Mouse (Mus musculus): Measurements from ENCODE around the gene Dcaf4. TPM values are rescaled to one million over a fixed set of nuclear protein-coding genes. Genes with fewer than 3 reads are reported as not detected.

Gene Dcaf4
- polyA plus RNA-seq, 1 experiment, result 19.5 TPM

- no peak for DNase-seq
- 90% methylated on average over 7 of the region's 7 CpGs for WGBS
- H3K4me3 ChIP-seq (replicated peaks; ENCODE audit: extremely low read depth, low read depth, low read length), result no peak overlapping the region
- no peak for TF ChIP-seq CTCF (IDR thresholded peaks at IDR 0.05; ENCODE audit: insufficient read depth, low read length)
- no peak for TF ChIP-seq POLR2A (IDR thresholded peaks at IDR 0.05; ENCODE audit: borderline replicate concordance, extremely low read depth, low read depth, low read length)
- no peaks in the 10 kb centered on the region for H3K4me1 ChIP-seq (ENCODE audit: control insufficient read depth, insufficient read depth, low read length)
Measured at GRCm38 (mm10) chr12:83558496-83558895, 38.2 kb downstream of the Dcaf4 start.

- no peak for DNase-seq
- no peaks in the 10 kb centered on the region for H3K4me1 ChIP-seq (ENCODE audit: control insufficient read depth, insufficient read depth, low read length)
- 72% methylated on average over 6 of the region's 6 CpGs for WGBS
- no peak overlapping the region for H3K4me3 ChIP-seq (replicated peaks; ENCODE audit: extremely low read depth, low read depth, low read length)
- no peak for TF ChIP-seq CTCF (IDR thresholded peaks at IDR 0.05; ENCODE audit: insufficient read depth, low read length)
- no peak for TF ChIP-seq POLR2A (IDR thresholded peaks at IDR 0.05; ENCODE audit: borderline replicate concordance, extremely low read depth, low read depth, low read length)
Measured at GRCm38 (mm10) chr12:83560189-83560588, 39.9 kb downstream of the Dcaf4 start.

- TF ChIP-seq CTCF (IDR thresholded peaks at IDR 0.05; ENCODE audit: insufficient read depth, low read length), result no peak
- TF ChIP-seq POLR2A (IDR thresholded peaks at IDR 0.05; ENCODE audit: borderline replicate concordance, extremely low read depth, low read depth, low read length), result no peak
- 81% methylated on average over 3 of the region's 3 CpGs for WGBS
- H3K4me3 ChIP-seq (replicated peaks; ENCODE audit: extremely low read depth, low read depth, low read length), result no peak overlapping the region
- H3K4me1 ChIP-seq (ENCODE audit: control insufficient read depth, insufficient read depth, low read length), result no peaks in the 10 kb centered on the region
- DNase-seq, result no peak
Measured at GRCm38 (mm10) chr12:83562589-83562988, 42.3 kb downstream of the Dcaf4 start.

- no peak for DNase-seq
- TF ChIP-seq CTCF (IDR thresholded peaks at IDR 0.05; ENCODE audit: insufficient read depth, low read length) (no peak), POLR2A (IDR thresholded peaks at IDR 0.05; ENCODE audit: borderline replicate concordance, extremely low read depth, low read depth, low read length) (no peak)
- Histone ChIP-seq H3K4me3 (replicated peaks; ENCODE audit: extremely low read depth, low read depth, low read length) (no peak overlapping the region), H3K4me1 (ENCODE audit: control insufficient read depth, insufficient read depth, low read length) (no peaks in the 10 kb centered on the region)
- 89% methylated on average over 3 of the region's 3 CpGs for WGBS
Measured at GRCm38 (mm10) chr12:83569866-83570265, 49.6 kb downstream of the Dcaf4 start.

GRCm38 (mm10) chr12:83572717-83573116 is 52.5 kb downstream of the Dcaf4 start:
- TF ChIP-seq CTCF (IDR thresholded peaks at IDR 0.05; ENCODE audit: insufficient read depth, low read length), result no peak
- no peak for TF ChIP-seq POLR2A (IDR thresholded peaks at IDR 0.05; ENCODE audit: borderline replicate concordance, extremely low read depth, low read depth, low read length)
- 72% methylated on average over 5 of the region's 5 CpGs for WGBS
- no peaks in the 10 kb centered on the region for H3K4me1 ChIP-seq (ENCODE audit: control insufficient read depth, insufficient read depth, low read length)
- DNase-seq, result no peak
- H3K4me3 ChIP-seq (replicated peaks; ENCODE audit: extremely low read depth, low read depth, low read length), result no peak overlapping the region

- Histone ChIP-seq H3K4me1 (ENCODE audit: control insufficient read depth, insufficient read depth, low read length) (peaks cover 8% of the 10 kb centered on the region), H3K4me3 (replicated peaks; ENCODE audit: extremely low read depth, low read depth, low read length) (no peak overlapping the region)
- 94% methylated on average over 5 of the region's 5 CpGs for WGBS
- TF ChIP-seq POLR2A (IDR thresholded peaks at IDR 0.05; ENCODE audit: borderline replicate concordance, extremely low read depth, low read depth, low read length) (no peak), CTCF (IDR thresholded peaks at IDR 0.05; ENCODE audit: insufficient read depth, low read length) (no peak)
- DNase-seq, result no peak
Measured at GRCm38 (mm10) chr12:83577445-83577844, 57.2 kb downstream of the Dcaf4 start.

- peaks cover 8% of the 10 kb centered on the region for H3K4me1 ChIP-seq (ENCODE audit: control insufficient read depth, insufficient read depth, low read length)
- DNase-seq, result no peak
- H3K4me3 ChIP-seq (replicated peaks; ENCODE audit: extremely low read depth, low read depth, low read length), result no peak overlapping the region
- 88% methylated on average over 2 of the region's 2 CpGs for WGBS
- TF ChIP-seq CTCF (IDR thresholded peaks at IDR 0.05; ENCODE audit: insufficient read depth, low read length), result no peak
- no peak for TF ChIP-seq POLR2A (IDR thresholded peaks at IDR 0.05; ENCODE audit: borderline replicate concordance, extremely low read depth, low read depth, low read length)
Measured at GRCm38 (mm10) chr12:83578356-83578755, 58.1 kb downstream of the Dcaf4 start.

- WGBS, result 36% methylated on average over 3 of the region's 3 CpGs
- TF ChIP-seq CTCF (IDR thresholded peaks at IDR 0.05; ENCODE audit: insufficient read depth, low read length) (no peak), POLR2A (IDR thresholded peaks at IDR 0.05; ENCODE audit: borderline replicate concordance, extremely low read depth, low read depth, low read length) (no peak)
- peaks cover 8% of the 10 kb centered on the region for H3K4me1 ChIP-seq (ENCODE audit: control insufficient read depth, insufficient read depth, low read length)
- DNase-seq, result no peak
- H3K4me3 ChIP-seq (replicated peaks; ENCODE audit: extremely low read depth, low read depth, low read length), result no peak overlapping the region
Measured at GRCm38 (mm10) chr12:83578896-83579569, 58.8 kb downstream of the Dcaf4 start.

GRCm38 (mm10) chr12:83580283-83580682 is 60.0 kb downstream of the Dcaf4 start:
- no peak for TF ChIP-seq POLR2A (IDR thresholded peaks at IDR 0.05; ENCODE audit: borderline replicate concordance, extremely low read depth, low read depth, low read length)
- TF ChIP-seq CTCF (IDR thresholded peaks at IDR 0.05; ENCODE audit: insufficient read depth, low read length), result no peak
- WGBS, result 86% methylated on average over 3 of the region's 3 CpGs
- no peak for DNase-seq
- Histone ChIP-seq H3K4me1 (ENCODE audit: control insufficient read depth, insufficient read depth, low read length) (peaks cover 8% of the 10 kb centered on the region), H3K4me3 (replicated peaks; ENCODE audit: extremely low read depth, low read depth, low read length) (no peak overlapping the region)

- Histone ChIP-seq H3K4me3 (replicated peaks; ENCODE audit: extremely low read depth, low read depth, low read length) (no peak overlapping the region), H3K4me1 (ENCODE audit: control insufficient read depth, insufficient read depth, low read length) (peaks cover 8% of the 10 kb centered on the region)
- WGBS, result 53% methylated on average over 4 of the region's 4 CpGs
- TF ChIP-seq POLR2A (IDR thresholded peaks at IDR 0.05; ENCODE audit: borderline replicate concordance, extremely low read depth, low read depth, low read length) (no peak), CTCF (IDR thresholded peaks at IDR 0.05; ENCODE audit: insufficient read depth, low read length) (no peak)
- no peak for DNase-seq
Measured at GRCm38 (mm10) chr12:83582106-83582505, 61.8 kb downstream of the Dcaf4 start.
